Mouse (Mus musculus) ovary, postnatal 36 days (tissue): ENCODE measurements around the gene Zmat3.

Experiments
- DNase-seq: peaks from one replicate; pipeline ENCODE4 v3.0.0; 2022; ENCODE audit warnings: low spot score, mixed read lengths

Gene Zmat3

GRCm38 (mm10) chr3:32365546-32366245 lies at the start of gene Zmat3:
Gene Zmat3 (minus strand): TSS chr3:32366014.
- peak; percentile 83 for DNase-seq

GRCm38 (mm10) chr3:32414381-32414780 lies 48.6 kb upstream of the Zmat3 start:
- no peak for DNase-seq

DNA sequence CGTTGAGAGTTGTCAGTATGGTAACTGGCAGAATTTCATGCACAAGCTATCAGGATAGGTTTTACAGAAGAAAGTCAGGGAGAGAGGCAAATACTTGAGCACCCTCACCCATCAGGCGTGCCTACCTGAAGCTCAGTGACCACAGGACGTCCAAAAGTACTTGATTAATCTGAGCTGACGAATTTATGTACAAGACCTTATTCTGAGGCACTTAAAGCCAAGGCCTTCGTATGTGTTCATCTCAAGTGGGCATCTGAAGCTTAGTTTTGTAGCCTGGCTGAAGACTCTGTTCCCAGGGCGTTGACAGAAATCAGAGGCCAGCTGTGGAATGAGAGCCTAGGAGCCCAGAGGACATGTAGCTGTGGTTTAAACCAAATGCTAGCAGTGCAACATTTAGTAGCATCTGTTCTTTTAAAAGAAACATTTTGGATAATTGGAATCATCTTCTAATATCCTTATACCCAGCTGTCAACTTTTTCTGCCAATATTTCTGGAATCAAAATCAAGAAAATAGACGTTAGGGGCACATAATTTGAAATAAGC lies 46.8 kb upstream of the Zmat3 start:
- no peak for DNase-seq

GRCm38 (mm10) chr3:32408811-32409273 lies 43.0 kb upstream of the Zmat3 start:
- no peak for DNase-seq

- no peak for DNase-seq
Measured at GRCm38 (mm10) chr3:32406804-32407203, 41.0 kb upstream of the Zmat3 start.

GRCm38 (mm10) chr3:32405699-32406098 lies 39.9 kb upstream of the Zmat3 start:
- no peak for DNase-seq

DNA sequence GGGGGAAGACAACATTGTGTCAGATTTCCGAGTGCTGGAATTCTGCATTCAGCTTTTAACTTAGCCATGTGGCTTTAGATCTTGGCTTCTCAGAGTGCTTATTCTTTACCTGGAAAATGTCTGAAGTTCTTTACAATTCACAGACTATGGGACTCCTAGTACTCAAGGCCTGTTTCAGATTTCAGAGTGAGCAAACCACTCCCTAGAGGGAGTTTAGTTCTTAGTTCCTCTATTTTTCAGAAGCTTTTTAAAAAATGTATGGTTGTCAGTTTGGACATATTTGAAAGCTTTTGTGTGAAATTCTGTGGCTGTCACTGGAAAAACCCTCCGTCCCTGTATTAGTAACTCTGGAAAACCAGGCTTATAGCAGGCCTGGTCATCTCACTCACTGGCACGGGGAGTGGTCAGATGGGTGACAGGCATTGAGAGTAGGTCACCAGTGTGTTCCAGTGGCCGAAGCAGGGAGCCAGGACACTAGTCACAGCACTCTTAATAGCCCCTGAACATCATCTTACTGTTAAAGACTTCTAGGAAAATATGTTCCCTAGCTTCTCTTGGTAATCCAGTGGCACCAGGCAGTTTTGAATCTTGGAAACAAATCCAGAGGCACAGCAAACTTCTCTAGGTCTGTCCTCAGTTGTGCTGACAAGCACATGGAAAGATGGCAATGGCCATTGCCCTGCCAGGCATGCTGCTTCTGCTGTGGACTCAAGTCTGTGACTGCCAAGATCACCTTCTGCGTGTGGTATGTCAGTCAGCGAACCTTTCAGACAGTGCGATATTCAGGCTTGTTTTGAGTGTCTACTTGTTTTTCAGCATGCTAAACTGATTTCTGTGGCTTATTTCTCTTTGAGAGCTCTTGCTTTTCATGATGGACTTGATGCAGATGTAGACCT lies 37.4 kb upstream of the Zmat3 start:
- no peak for DNase-seq

DNA sequence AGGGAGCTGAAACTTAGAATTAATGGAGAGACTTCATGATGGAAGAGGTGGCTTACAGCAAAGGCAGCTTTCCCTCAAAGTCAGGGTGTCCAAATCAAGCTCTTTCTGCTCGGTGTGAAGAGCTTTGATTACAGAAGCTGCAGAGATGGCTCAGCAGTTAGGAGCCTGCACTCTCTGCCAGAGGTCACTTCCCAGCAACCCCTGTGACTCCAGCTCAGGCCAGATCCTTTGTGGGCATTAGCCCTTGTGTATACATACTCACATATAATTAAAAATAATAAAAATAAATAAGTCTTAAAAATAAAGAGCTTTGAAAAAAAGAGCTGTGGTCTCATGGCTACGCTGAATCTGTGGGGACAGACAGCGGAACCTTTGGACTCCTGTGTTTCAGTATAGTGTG lies 35.8 kb upstream of the Zmat3 start:
- DNase-seq = no peak

GRCm38 (mm10) chr3:32399931-32400330 lies 34.1 kb upstream of the Zmat3 start:
- no peak for DNase-seq

DNA sequence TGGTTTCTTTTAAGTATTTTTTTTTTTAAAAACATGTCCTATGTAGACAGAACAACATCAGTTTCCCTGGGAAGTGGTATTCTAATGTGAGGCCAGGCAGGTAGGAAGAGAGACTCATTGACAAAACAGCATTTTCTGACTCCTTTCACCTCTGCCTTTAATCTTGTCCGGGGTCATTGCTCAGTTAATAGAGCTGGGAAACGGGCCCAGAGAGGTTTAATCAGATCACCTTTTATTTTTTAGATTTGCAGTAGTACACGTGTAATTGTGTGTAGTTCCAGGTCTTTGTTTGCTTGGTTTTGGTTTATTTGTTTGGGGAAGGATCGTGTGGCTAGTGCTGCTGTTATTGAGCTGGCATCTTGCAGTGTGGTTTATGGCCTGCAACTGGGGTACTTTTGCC lies 33.6 kb upstream of the Zmat3 start:
- DNase-seq = no peak

GRCm38 (mm10) chr3:32398623-32399022 lies 32.8 kb upstream of the Zmat3 start:
- no peak for DNase-seq

DNA sequence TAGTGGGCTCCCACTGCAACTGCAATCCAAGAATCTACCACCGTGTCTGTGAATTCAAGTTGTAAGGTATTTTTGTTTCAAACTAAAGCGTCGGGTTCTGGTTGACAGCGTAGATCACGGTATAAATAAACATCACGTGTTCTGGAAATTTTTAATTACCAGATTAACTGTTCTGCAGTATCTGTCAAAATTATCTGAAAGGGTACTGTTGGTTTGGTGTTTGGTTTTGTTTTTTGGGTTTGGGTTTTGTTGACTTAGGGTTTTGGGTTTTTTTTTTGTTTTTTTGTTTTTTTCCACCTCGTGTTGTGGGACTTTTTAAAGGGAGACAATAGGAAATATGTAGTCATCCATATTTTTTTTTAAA lies 32.3 kb upstream of the Zmat3 start:
- DNase-seq = no peak

- DNase-seq = peak; percentile 65
Measured at GRCm38 (mm10) chr3:32397461-32398174, 31.8 kb upstream of the Zmat3 start, which contains the start of gene Pik3ca. Gene Pik3ca (plus strand): TSS chr3:32397671.

DNA sequence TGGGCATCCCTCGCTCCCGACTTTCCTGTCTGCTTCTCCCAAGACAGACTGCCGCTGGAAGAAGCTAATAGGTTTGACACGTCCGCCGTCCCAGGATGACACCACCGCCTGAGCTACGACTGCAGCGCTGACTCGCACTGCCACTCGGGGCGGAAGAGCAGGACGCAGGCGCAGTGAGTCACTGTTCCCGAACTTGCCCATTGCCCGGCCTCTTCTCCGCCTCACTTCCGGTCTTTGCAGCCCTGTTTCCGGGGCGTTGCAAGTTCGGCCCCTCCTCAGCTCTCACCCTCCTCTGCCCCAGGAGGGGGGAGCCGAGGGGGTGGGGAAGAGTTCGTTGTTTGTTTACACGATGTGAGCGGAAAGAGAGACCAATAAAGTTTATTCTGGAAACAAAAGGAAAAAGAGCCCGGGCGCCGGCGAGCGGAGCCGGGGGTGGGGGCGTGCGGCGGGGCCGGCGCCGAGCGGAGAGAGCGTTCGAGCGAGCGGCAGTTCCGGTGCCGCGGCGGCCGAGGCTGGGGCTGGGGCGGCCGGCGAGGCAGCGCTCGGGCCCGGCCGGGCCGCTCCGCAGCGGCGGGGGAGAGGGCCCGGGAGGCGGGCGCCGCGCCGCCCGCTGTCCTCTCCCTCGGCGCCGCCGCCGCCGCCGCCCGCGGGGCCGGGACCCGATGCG lies 31.1 kb upstream of the Zmat3 start:
- peak; percentile 95 for DNase-seq

- peak; percentile 31 for DNase-seq
Measured at GRCm38 (mm10) chr3:32395771-32396551, 30.1 kb upstream of the Zmat3 start.

- no peak for DNase-seq
Measured at GRCm38 (mm10) chr3:32393986-32394385, 28.2 kb upstream of the Zmat3 start.

- no peak for DNase-seq
Measured at GRCm38 (mm10) chr3:32392841-32393240, 27.0 kb upstream of the Zmat3 start.

DNA sequence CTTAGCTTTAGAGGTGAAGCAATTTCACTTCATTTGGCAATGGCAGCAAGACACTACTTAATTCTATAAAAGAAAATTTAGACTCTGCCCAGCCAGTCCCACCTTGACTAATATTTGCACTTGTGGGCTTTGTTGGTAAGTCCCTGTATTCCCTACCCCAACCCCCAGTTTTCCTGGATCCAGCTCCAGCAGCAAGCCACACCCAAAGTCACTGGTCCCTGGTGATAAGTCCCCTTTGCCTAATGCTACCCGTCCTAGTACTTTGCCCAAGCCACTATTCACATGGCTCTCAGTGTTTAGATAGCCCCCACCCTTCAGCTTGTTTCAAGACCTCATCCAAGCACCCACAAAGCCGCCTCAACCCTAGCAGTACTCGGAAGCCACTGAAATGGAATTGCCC lies 15.7 kb upstream of the Zmat3 start:
- no peak for DNase-seq

- DNase-seq = no peak
Measured at GRCm38 (mm10) chr3:32379891-32380290, 14.1 kb upstream of the Zmat3 start.

DNA sequence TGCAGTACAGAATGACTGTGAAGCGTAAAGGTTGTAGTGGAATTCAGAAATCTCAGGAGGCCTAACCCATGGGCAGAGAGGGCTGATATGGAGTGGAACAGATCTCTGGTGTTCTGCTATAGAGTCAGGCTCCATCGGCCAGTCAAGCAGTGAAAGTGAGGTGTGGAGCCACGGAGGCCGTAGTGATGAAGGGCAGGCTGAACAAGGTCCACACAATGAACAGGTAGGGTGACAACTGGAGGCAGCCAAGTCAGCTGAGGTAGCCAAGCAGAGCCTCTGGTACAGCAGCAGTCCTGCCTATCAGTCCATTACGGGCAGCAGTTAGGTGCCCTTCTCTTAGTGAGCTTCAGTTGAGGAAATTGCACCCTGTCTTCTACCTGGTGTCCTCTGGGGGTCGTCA lies 7.4 kb upstream of the Zmat3 start:
- no peak for DNase-seq

DNA sequence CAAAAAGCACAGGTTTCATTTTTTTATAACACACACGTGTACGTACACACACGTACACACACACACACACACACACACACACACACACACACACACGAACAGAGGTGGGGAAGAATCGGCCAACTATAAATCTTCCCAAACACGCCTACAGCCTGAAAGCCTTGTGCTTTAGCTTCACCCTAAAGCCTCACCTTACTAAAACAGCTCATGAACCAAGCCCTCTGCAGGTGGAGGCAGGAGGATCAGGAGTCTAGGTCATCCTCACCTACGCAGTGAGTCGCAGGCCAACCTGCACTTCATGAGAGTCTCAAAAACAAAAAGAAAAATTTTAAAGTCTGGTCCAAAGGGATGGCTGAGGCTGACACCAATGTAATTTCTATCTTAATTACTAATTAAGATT lies 6.7 kb upstream of the Zmat3 start:
- no peak for DNase-seq
